Mouse (Mus musculus) kidney, embryonic 16.5 days (tissue): ENCODE measurements around the gene Scarb1. TPM values are rescaled to one million over a fixed set of nuclear protein-coding genes. Genes with fewer than 3 reads are reported as not detected.
A peak's percentile ranks its signal among the peaks of the same experiment; 100 is the strongest.

Source experiments
- ATAC-seq: fragments of 200-750 bp; cut with Nextera tagmentation; 2 replicates; pipeline ENCODE4 v1.8.0; 2017; ENCODE audit warnings: moderate TSS enrichment; ENCODE audit not compliant: low FRiP score, low TSS enrichment
- H3K27ac ChIP-seq: fragments of 300-500 bp; sonication (generic); 2 replicates; pipeline ENCODE4 v1.5.1; 2014; ENCODE audit warnings: low read length
- H3K27me3 ChIP-seq: fragments of 300-500 bp; sonication (generic); 2 replicates; pipeline ENCODE4 v1.6.1; 2014; ENCODE audit warnings: low read length, control low read depth, mixed read lengths; ENCODE audit not compliant: insufficient read depth
- H3K36me3 ChIP-seq: fragments of 300-500 bp; sonication (generic); 2 replicates; pipeline ENCODE4 v1.6.1; 2014; ENCODE audit warnings: low read length, control low read depth, mixed read lengths; ENCODE audit not compliant: insufficient read depth
- H3K4me1 ChIP-seq: fragments of 300-500 bp; sonication (generic); 2 replicates; pipeline ENCODE4 v1.6.1; 2014; ENCODE audit warnings: low read length, control low read depth, mixed read lengths; ENCODE audit not compliant: insufficient read depth
- H3K4me2 ChIP-seq: fragments of 300-500 bp; sonication (generic); replicated peaks from 2 replicates; pipeline ENCODE4 v1.6.1; 2014; ENCODE audit warnings: low read depth, low read length
- H3K4me3 ChIP-seq: fragments of 300-500 bp; sonication (generic); 2 replicates; pipeline ENCODE4 v1.5.1; 2014; ENCODE audit warnings: mild to moderate bottlenecking, low read length
- H3K9ac ChIP-seq: fragments of 300-500 bp; sonication (generic); replicated peaks from 2 replicates; pipeline ENCODE4 v1.6.1; 2014; ENCODE audit warnings: low read length
- H3K9me3 ChIP-seq: fragments of 300-500 bp; sonication (generic); 2 replicates; pipeline ENCODE4 v1.6.1; 2016; ENCODE audit warnings: low read length, control low read depth
- WGBS: fragments of 180-500 bp; shearing (Covaris S2); extraction: QIAGEN DNeasy Blood & Tissue Kit; methylation state at CpG from one replicate; pipeline ENCODE4 v1.1.7; 2014; 5-methylcytosine and 5-hydroxymethylcytosine counted together
- polyA plus RNA-seq: library from polyadenylated mRNA; unstranded; fragments of >200 nt; fragmentation: Nextera tagmentation; extraction: Ambion mirVana; gene quantifications from 2 replicates; pipeline ENCODE4 v1.2.1, GENCODE M21; 2015

Scarb1 gene
- polyA plus RNA-seq, 1 experiment from 2014 or later = 103 TPM

DNA sequence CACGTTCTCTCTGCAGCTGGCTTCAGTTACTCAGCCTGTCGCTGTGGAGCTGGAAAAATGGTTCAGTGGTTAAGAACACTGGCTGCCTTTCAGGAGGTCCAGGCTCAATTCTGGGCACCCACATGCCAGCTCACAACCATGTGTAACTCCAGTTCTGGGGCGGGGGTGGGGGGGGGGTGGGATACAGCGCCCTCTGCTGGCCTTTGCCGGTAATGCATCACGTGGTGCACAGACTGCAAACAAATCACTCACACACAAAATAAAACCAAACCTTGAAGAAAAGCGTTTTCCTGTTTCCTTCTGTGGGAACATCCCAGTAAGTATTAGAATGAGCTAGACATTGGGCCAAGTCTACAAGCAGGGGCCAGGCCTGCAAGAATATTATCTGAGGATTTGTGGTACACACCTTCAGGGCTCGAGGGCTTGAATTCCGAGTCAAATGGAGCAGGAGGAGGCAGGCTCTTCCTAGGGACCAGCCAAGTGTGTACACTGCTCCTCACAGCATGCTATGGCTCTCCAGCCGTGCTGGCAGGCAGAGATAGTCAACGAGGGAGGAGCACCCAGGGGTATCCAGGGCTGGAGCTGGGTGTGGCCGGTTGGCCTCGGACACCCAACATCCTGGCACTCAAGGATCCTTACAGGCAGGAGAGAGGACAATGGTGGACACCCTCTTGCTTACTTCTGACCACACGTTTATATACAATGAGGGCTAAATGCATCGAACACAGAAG is 88.8 kb downstream of the Scarb1 start:
- Histone ChIP-seq H3K4me2 (no peak overlapping the region), H3K9me3 (peaks cover 4% of the 10 kb centered on the region; the same call in 1 of the 2 replicates), H3K36me3 (no peaks in the 10 kb centered on the region), H3K9ac (no peak overlapping the region), H3K4me1 (no peaks in the 10 kb centered on the region), H3K4me3 (no peak overlapping the region), H3K27ac (no peak overlapping the region), H3K27me3 (no peaks in the 10 kb centered on the region)
- no peak for ATAC-seq
- WGBS = 52% methylated on average over 15 of the region's 15 CpGs

DNA sequence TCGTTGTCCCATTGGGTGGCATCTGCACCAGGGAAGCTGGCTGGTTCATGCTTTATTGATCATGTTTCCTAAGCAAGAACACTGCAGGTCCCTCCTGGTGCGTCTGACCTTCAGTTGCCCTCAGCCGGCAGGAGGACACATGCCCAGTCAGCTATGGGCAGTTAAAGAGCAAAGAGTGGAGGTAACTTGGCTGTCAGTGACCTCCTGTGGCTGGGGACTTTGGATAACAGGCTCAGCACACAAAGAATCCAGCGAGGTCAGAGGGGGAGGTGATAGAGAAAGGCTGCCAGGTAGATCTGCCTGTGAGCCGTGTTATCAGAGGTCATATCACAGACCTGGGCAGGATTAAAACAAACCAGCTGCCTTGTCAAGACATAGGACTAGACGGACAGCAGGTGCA is 91.7 kb downstream of the Scarb1 start:
- no peak overlapping the region for H3K4me3 ChIP-seq
- H3K4me2 ChIP-seq = no peak overlapping the region
- no peak for ATAC-seq
- no peaks in the 10 kb centered on the region for H3K36me3 ChIP-seq
- no peak overlapping the region for H3K27ac ChIP-seq
- H3K27me3 ChIP-seq = no peaks in the 10 kb centered on the region
- no peak overlapping the region for H3K9ac ChIP-seq
- no peaks in the 10 kb centered on the region for H3K9me3 ChIP-seq
- WGBS = 36% methylated on average over 6 of the region's 6 CpGs
- H3K4me1 ChIP-seq = peaks cover 18% of the 10 kb centered on the region

DNA sequence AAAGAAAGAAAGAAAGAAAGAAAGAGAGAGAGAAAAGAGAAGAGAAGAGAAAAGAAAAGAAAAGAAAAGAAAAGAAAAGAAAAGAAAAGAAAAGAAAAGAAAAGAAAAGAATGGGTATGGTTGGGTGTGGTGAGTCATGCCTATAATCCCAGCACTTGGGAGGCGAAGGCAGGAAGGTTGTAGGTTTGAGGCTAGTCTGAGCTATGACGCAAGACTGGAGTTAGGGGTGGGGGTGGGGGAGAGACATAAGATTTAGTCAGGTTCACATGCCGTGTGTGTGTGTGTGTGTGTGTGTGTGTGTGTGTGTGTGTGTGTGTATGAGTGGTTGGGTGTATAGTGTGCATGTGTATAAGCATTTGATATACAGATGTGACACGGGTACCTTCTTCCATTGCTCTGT is 94.2 kb downstream of the Scarb1 start:
- Histone ChIP-seq H3K9me3 (no peaks in the 10 kb centered on the region), H3K27me3 (no peaks in the 10 kb centered on the region), H3K36me3 (no peaks in the 10 kb centered on the region), H3K4me3 (no peak overlapping the region), H3K9ac (no peak overlapping the region), H3K4me1 (peaks cover 18% of the 10 kb centered on the region), H3K27ac (no peak overlapping the region), H3K4me2 (no peak overlapping the region)
- WGBS = 97% methylated on average over 4 of the region's 4 CpGs
- no peak for ATAC-seq

DNA sequence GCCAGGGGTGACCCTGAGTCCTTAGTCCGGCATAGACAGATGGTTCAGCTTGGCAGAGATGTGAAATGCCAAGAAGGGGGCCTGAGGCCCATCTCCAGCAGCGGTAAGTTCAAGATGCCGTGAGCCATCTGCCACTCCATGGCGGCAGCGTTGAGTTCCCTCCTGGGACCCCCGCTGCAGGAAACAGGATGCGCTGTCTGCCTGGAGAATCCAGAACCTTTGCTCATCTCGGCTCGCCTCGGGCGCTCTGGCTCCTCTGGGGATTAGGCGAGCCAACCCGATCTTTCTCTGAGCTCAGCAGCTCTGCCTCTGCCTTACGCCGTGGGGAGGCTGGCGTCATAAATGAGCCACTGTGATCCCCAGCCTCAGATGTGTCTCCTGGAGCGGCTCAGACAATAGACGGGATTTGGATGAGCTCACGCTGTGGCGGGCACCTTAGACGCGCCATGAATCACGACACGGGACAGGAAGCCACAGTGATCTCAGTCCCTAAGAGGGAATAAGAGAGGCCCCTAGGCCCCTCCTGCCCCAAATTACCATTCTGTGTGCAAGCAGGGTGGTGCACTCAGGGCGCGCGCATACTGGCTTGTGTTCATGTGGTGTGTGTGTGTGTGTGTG is 95.3 kb downstream of the Scarb1 start:
- H3K9me3 ChIP-seq = no peaks in the 10 kb centered on the region
- WGBS = 2% methylated on average over 27 of the region's 27 CpGs
- H3K4me3 ChIP-seq = peak overlapping the region; percentile 36
- peak; percentile 72 for ATAC-seq
- H3K9ac ChIP-seq = peak overlapping the region; percentile 65
- H3K36me3 ChIP-seq = no peaks in the 10 kb centered on the region
- H3K27ac ChIP-seq = peak overlapping the region; percentile 50
- no peaks in the 10 kb centered on the region for H3K27me3 ChIP-seq
- peaks cover 18% of the 10 kb centered on the region for H3K4me1 ChIP-seq
- peak overlapping the region; percentile 60 for H3K4me2 ChIP-seq

DNA sequence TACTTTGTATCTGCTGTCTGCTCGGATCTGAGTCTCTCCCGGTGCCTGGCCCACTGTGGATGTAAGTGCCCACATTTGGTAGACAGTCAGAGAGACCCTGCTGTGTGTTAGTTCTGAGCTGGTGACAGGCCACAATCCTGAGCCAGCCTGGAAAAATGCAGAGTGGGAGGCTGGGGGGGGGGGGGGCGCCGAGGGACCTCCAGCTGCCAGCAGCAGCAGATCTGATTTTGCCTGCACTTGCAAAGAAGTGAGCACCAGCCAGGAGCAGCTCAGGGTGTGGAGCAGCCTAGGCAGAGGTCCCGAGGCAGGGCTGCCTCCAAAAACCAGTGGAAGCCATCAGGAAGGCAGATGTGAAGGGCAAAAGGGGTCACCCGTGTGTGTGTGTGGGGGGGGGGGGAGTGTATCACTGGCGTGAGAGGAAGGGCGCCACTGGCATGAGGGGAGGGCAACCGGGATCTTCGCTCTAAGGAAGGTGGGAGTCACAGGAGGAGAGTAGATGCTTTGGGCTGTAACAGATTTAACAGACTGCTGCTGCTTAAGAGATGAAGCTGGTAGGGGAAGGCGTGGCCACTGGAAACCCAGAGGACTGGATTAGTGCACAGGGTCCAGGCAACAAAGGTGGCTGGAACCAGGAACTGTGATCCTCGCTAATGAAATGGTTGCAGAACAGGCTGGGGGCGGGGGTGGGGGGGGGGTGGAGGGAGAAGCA is 95.9 kb downstream of the Scarb1 start:
- Histone ChIP-seq H3K9me3 (no peaks in the 10 kb centered on the region), H3K36me3 (no peaks in the 10 kb centered on the region), H3K9ac (peak overlapping the region; percentile 65), H3K4me1 (peaks cover 18% of the 10 kb centered on the region), H3K4me2 (peak overlapping the region; percentile 60), H3K27me3 (no peaks in the 10 kb centered on the region), H3K4me3 (peak overlapping the region; percentile 36), H3K27ac (no peak overlapping the region)
- 15% methylated on average over 12 of the region's 13 CpGs for WGBS
- ATAC-seq = peak; percentile 58

DNA sequence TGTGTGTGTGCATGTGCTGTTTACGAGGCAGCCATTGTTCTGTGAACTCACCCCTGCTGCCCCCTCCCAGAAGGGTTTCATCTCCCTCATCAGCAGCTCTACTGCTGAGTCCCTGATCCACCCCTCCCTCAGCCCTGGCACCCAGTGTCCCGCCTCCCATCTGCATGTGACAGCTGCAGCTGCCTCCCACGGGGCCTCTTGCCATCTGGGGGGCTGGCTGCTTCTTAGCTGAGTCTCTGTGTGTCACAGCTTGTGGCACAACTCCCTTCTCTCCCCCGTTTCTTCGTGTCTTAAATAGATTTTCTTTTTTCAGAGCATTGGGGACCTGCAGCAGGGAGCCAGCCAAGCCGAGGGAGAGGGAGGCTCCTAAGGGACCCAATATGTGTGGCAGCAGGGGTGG is 97.0 kb downstream of the Scarb1 start:
- no peaks in the 10 kb centered on the region for H3K27me3 ChIP-seq
- WGBS = 55% methylated on average over 6 of the region's 6 CpGs
- peaks cover 18% of the 10 kb centered on the region for H3K4me1 ChIP-seq
- no peak overlapping the region for H3K9ac ChIP-seq
- ATAC-seq = no peak
- H3K27ac ChIP-seq = no peak overlapping the region
- H3K36me3 ChIP-seq = no peaks in the 10 kb centered on the region
- H3K4me3 ChIP-seq = no peak overlapping the region
- no peaks in the 10 kb centered on the region for H3K9me3 ChIP-seq
- no peak overlapping the region for H3K4me2 ChIP-seq

DNA sequence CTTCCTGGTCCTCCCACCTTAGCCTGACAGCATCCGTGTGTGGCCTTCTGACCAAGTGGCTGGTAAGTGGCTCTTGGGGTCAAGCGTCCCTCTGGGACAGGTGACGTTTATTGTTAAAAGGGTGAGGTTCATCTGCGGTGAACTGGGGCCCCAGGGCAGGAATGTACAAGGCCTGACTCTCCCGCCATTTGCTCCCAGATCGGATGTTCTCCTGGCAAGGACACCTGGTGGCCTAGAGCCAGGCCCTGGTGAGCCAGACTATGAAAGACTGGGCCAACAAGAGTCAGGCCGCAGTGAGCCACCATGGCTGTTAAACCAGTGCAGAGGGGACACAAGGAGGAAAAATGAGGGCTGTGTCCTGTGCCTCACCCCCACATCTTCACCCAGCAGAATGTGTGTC is 98.8 kb downstream of the Scarb1 start:
- no peak overlapping the region for H3K4me3 ChIP-seq
- no peaks in the 10 kb centered on the region for H3K9me3 ChIP-seq
- H3K27me3 ChIP-seq = no peaks in the 10 kb centered on the region
- no peaks in the 10 kb centered on the region for H3K36me3 ChIP-seq
- no peak for ATAC-seq
- WGBS = 46% methylated on average over 7 of the region's 7 CpGs
- no peak overlapping the region for H3K4me2 ChIP-seq
- H3K4me1 ChIP-seq = peaks cover 18% of the 10 kb centered on the region
- H3K27ac ChIP-seq = no peak overlapping the region
- 0 out of 2 replicates have a peak overlapping the region, but pooled peaks have one; percentile 16 for H3K9ac ChIP-seq

DNA sequence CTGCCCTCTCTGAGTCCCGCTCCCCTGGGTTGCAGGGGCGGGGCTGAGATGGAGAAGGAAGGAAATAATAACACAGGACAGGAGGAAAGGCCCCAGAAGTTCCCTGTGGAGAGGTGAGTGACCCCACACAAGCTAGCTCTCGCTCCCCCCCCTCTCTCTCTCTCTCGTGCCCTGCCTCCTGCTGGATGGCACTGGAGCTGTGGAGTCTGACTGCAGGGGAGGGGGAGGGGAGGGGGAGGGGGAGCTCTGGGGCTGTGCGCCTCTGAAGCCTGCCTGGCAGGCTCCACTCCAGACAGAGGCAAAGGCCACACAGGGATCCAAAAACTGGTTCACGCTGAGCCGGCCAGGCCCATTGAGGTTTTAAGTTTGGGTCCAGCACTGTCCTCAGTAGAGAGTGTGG is 99.3 kb downstream of the Scarb1 start:
- peaks cover 18% of the 10 kb centered on the region for H3K4me1 ChIP-seq
- 0 out of 2 replicates have a peak overlapping the region, but pooled peaks have one; percentile 16 for H3K9ac ChIP-seq
- no peaks in the 10 kb centered on the region for H3K27me3 ChIP-seq
- no peaks in the 10 kb centered on the region for H3K9me3 ChIP-seq
- H3K27ac ChIP-seq = no peak overlapping the region
- no peak for ATAC-seq
- no peaks in the 10 kb centered on the region for H3K36me3 ChIP-seq
- H3K4me3 ChIP-seq = no peak overlapping the region
- 31% methylated on average over 6 of the region's 7 CpGs for WGBS
- no peak overlapping the region for H3K4me2 ChIP-seq

DNA sequence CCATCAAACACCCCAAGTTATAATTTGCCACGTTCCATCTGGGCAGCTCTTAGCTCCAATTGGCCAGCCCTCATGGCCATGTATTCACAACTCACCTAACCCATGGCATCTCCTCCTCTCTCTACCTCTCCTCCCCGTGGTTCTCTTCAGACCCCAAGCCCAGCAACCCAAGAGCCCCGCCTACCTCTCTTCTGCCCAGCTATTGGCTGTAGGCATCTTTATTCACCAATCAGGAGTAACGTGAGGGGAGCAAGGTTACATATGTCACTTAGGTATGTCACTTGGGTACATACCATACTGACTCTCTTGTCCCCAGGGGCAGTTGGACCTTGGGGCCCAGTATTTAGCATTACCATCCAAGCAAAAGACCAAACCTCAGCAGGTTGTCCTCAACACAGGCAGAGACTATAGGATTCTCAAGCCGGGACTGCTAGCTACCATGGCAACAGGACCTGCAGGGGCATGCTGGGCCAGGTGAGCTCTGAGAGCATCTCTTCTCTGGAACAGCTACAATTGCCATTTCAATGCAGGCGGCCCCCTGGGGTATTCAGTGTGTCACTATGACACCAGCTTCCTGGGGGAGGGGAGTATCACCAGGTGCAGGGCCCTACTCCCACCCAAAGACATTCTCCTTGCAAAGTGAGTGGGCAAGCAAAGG is 100.6 kb downstream of the Scarb1 start:
- no peak overlapping the region for H3K4me3 ChIP-seq
- ATAC-seq = no peak
- no peak overlapping the region for H3K27ac ChIP-seq
- 32% methylated on average over 6 of the region's 6 CpGs for WGBS
- H3K4me2 ChIP-seq = no peak overlapping the region
- no peak overlapping the region for H3K9ac ChIP-seq
- peaks cover 11% of the 10 kb centered on the region for H3K4me1 ChIP-seq
- H3K27me3 ChIP-seq = no peaks in the 10 kb centered on the region
- no peaks in the 10 kb centered on the region for H3K36me3 ChIP-seq
- no peaks in the 10 kb centered on the region for H3K9me3 ChIP-seq
